Mouse (Mus musculus) CH12.LX (cell line): ENCODE results near the gene Polr2l.

Source experiments
- BHLHE40 ChIP-seq: IDR thresholded peaks from 2 replicates; pipeline ENCODE4 v1.6.1; 2011; ENCODE audit warnings: mild to moderate bottlenecking, low read depth, low read length, improper control_type of control experiment
- CHD2 ChIP-seq: IDR thresholded peaks from 2 replicates; pipeline ENCODE4 v1.6.1; 2011; ENCODE audit warnings: low read length, improper control_type of control experiment
- CTCF ChIP-seq, 2 experiments: IDR thresholded peaks in 1 of 2; conservative IDR thresholded peaks in 1 of 2; 2 replicates each; pipeline ENCODE4 v1.5.1; 2011 to 2012; ENCODE audit warnings: low read depth in 2 of 2, low read length in 2 of 2, improper control_type of control experiment in 1 of 2, inconsistent platforms in 1 of 2, mild to moderate bottlenecking in 1 of 2, moderate library complexity in 1 of 2
- EP300 ChIP-seq: IDR thresholded peaks from 2 replicates; pipeline ENCODE4 v1.6.1; 2011; ENCODE audit warnings: low read length, improper control_type of control experiment
- KAT2A ChIP-seq: IDR thresholded peaks from 2 replicates; pipeline ENCODE4 v1.6.1; 2012; ENCODE audit warnings: low read length, improper control_type of control experiment, inconsistent platforms; ENCODE audit not compliant: insufficient replicate concordance
- MAFK ChIP-seq: IDR thresholded peaks from 2 replicates; pipeline ENCODE4 v1.6.1; 2011; ENCODE audit warnings: low read length, improper control_type of control experiment; ENCODE audit not compliant: insufficient replicate concordance
- NELFE ChIP-seq: IDR thresholded peaks from 2 replicates; pipeline ENCODE4 v1.6.1; 2011; ENCODE audit warnings: low read depth, low read length, improper control_type of control experiment
- POLR2A ChIP-seq: IDR thresholded peaks from 2 replicates; pipeline ENCODE4 v1.6.1; 2011; ENCODE audit warnings: low read depth, mild to moderate bottlenecking, improper control_type of control experiment, low read length
- SMC3 ChIP-seq: IDR thresholded peaks from 2 replicates; pipeline ENCODE4 v1.6.1; 2011; ENCODE audit warnings: low read depth, low read length, improper control_type of control experiment
- TCF12 ChIP-seq: IDR thresholded peaks from 2 replicates; pipeline ENCODE4 v1.6.1; 2014; ENCODE audit warnings: low read depth, mild to moderate bottlenecking, inconsistent platforms, low read length, improper control_type of control experiment
- USF1 ChIP-seq: IDR thresholded peaks from 2 replicates; pipeline ENCODE4 v1.6.1; 2014; ENCODE audit warnings: low read depth, mild to moderate bottlenecking, inconsistent platforms, low read length, improper control_type of control experiment

DNA sequence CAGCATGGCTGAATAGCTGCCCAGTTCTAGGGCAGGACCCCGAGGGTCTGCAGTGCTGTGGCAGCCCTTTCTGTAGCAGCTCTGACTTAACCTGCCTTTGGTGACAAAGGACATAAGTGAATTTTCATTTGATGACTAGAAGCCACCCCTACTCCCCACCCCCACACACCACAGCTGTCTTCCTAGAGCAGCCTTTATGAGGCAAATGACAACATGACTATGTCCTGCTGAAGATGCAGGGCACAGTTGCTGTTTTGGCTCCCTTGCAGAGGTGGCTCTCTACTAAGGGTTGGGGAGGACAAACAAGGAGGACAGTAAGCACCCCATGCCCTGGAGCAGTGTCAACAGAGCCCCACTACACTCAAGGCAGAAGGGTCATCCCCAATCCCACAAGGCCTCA, 44.9 kb upstream of the Polr2l start:
- TF ChIP-seq CTCF (conservative IDR thresholded peaks at IDR 0.05 in 1 of 2, IDR thresholded peaks at IDR 0.05 in 1 of 2; ENCODE audit: low read depth in 2 of 2, low read length in 2 of 2) (no peak), BHLHE40 (no peak), TCF12 (no peak), EP300 (no peak), CHD2 (no peak), SMC3 (no peak), NELFE (no peak), MAFK (no peak), KAT2A (no peak), USF1 (no peak), POLR2A (no peak)
